Mouse (Mus musculus) neural tube, embryonic 14.5 days (tissue): ENCODE results near the gene Ldlrap1. TPM values are rescaled to one million over a fixed set of nuclear protein-coding genes. Genes with fewer than 3 reads are reported as not detected.
A peak's percentile ranks its signal among the peaks of the same experiment; 100 is the strongest.

Experiments used
- ATAC-seq: fragments of 200-750 bp; cut with Nextera tagmentation; 2 replicates; pipeline ENCODE4 v1.8.0; 2017; ENCODE audit warnings: low read depth, mild to moderate bottlenecking, moderate TSS enrichment, moderate library complexity
- H3K27ac ChIP-seq: fragments of 300-500 bp; sonication (generic); 2 replicates; pipeline ENCODE4 v1.5.1; 2014; ENCODE audit warnings: low read depth, mild to moderate bottlenecking, control low read depth, low read length, moderate library complexity, mixed read lengths
- H3K27me3 ChIP-seq: fragments of 300-500 bp; sonication (generic); 2 replicates; pipeline ENCODE4 v1.6.1; 2014; ENCODE audit warnings: low read length; ENCODE audit not compliant: control insufficient read depth, insufficient read depth
- H3K36me3 ChIP-seq: fragments of 300-500 bp; sonication (generic); 2 replicates; pipeline ENCODE4 v1.6.1; 2014; ENCODE audit warnings: low read length, mixed read lengths; ENCODE audit not compliant: control insufficient read depth, insufficient read depth
- H3K4me1 ChIP-seq: fragments of 300-500 bp; sonication (generic); 2 replicates; pipeline ENCODE4 v1.6.1; 2014; ENCODE audit warnings: low read length; ENCODE audit not compliant: control insufficient read depth, insufficient read depth
- H3K4me2 ChIP-seq: fragments of 300-500 bp; sonication (generic); 2 replicates; pipeline ENCODE4 v1.6.1; 2014; ENCODE audit warnings: mild to moderate bottlenecking, low read depth, low read length, control low read depth
- H3K4me3 ChIP-seq: fragments of 300-500 bp; sonication (generic); 2 replicates; pipeline ENCODE4 v1.5.1; 2014; ENCODE audit warnings: low read depth, low read length, control low read depth, mixed read lengths
- H3K9ac ChIP-seq: fragments of 300-500 bp; sonication (generic); replicated peaks from 2 replicates; pipeline ENCODE4 v1.6.1; 2014; ENCODE audit warnings: low read depth, mild to moderate bottlenecking, control low read depth, low read length, mixed read lengths
- H3K9me3 ChIP-seq: fragments of 300-500 bp; sonication (generic); 2 replicates; pipeline ENCODE4 v1.6.1; 2016; ENCODE audit warnings: low read length; ENCODE audit not compliant: control insufficient read depth
- WGBS: fragments of 180-500 bp; shearing (Covaris S2); extraction: QIAGEN DNeasy Blood & Tissue Kit; methylation state at CpG from one replicate; pipeline ENCODE4 v1.1.7; 2014; 5-methylcytosine and 5-hydroxymethylcytosine counted together
- polyA plus RNA-seq: library from polyadenylated mRNA; unstranded; fragments of >200 nt; fragmentation: Nextera tagmentation; extraction: Ambion mirVana; gene quantifications from 2 replicates; pipeline ENCODE4 v1.2.1, GENCODE M21; 2014

Ldlrap1 gene
- polyA plus RNA-seq, 1 experiment from 2014 or later = 0.70 TPM

- Histone ChIP-seq H3K27me3 (no peaks in the 10 kb centered on the region), H3K4me3 (no peak overlapping the region), H3K9ac (no peak overlapping the region), H3K4me1 (no peaks in the 10 kb centered on the region), H3K4me2 (no peak overlapping the region), H3K9me3 (no peaks in the 10 kb centered on the region), H3K36me3 (no peaks in the 10 kb centered on the region), H3K27ac (no peak overlapping the region)
- no peak for ATAC-seq
- 31% methylated on average over 14 of the region's 14 CpGs for WGBS
Observed at GRCm38 (mm10) chr4:134779136-134779934, 11.5 kb upstream of the Ldlrap1 start.

GRCm38 (mm10) chr4:134776246-134776645, 8.4 kb upstream of the Ldlrap1 start:
- Histone ChIP-seq H3K4me1 (peaks cover 4% of the 10 kb centered on the region; the same call in 1 of the 2 replicates), H3K27ac (no peak overlapping the region), H3K4me3 (no peak overlapping the region), H3K4me2 (no peak overlapping the region), H3K27me3 (no peaks in the 10 kb centered on the region), H3K9me3 (no peaks in the 10 kb centered on the region), H3K36me3 (no peaks in the 10 kb centered on the region), H3K9ac (no peak overlapping the region)
- 62% methylated on average over 7 of the region's 7 CpGs for WGBS
- ATAC-seq = no peak

GRCm38 (mm10) chr4:134775234-134775944, 7.6 kb upstream of the Ldlrap1 start:
- Histone ChIP-seq H3K4me2 (no peak overlapping the region), H3K36me3 (no peaks in the 10 kb centered on the region), H3K4me1 (peaks cover 4% of the 10 kb centered on the region; the same call in 1 of the 2 replicates), H3K27ac (no peak overlapping the region), H3K9ac (no peak overlapping the region), H3K4me3 (no peak overlapping the region), H3K9me3 (no peaks in the 10 kb centered on the region), H3K27me3 (no peaks in the 10 kb centered on the region)
- WGBS = 66% methylated on average over 13 of the region's 14 CpGs
- ATAC-seq = no peak

- no peak overlapping the region for H3K4me3 ChIP-seq
- no peaks in the 10 kb centered on the region for H3K36me3 ChIP-seq
- no peak overlapping the region for H3K4me2 ChIP-seq
- peaks cover 4% of the 10 kb centered on the region; the same call in 1 of the 2 replicates for H3K4me1 ChIP-seq
- 88% methylated on average over 6 of the region's 6 CpGs for WGBS
- no peak for ATAC-seq
- H3K9ac ChIP-seq = no peak overlapping the region
- no peak overlapping the region for H3K27ac ChIP-seq
- peaks cover 4% of the 10 kb centered on the region; the same call in 1 of the 2 replicates for H3K27me3 ChIP-seq
- H3K9me3 ChIP-seq = no peaks in the 10 kb centered on the region
Observed at GRCm38 (mm10) chr4:134774126-134774525, 6.3 kb upstream of the Ldlrap1 start.

GRCm38 (mm10) chr4:134772805-134773674, 5.2 kb upstream of the Ldlrap1 start:
- peak; percentile 38; the same call in 1 of the 2 replicates for ATAC-seq
- no peak overlapping the region for H3K27ac ChIP-seq

GRCm38 (mm10) chr4:134769891-134770290, 2.1 kb upstream of the Ldlrap1 start:
- peaks cover 6% of the 10 kb centered on the region; the same call in 1 of the 2 replicates for H3K27me3 ChIP-seq
- no peaks in the 10 kb centered on the region for H3K36me3 ChIP-seq
- H3K9ac ChIP-seq = no peak overlapping the region
- H3K4me1 ChIP-seq = peaks cover 10% of the 10 kb centered on the region; the same call in 1 of the 2 replicates
- no peaks in the 10 kb centered on the region for H3K9me3 ChIP-seq
- H3K4me3 ChIP-seq = no peak overlapping the region
- 75% methylated on average over 7 of the region's 7 CpGs for WGBS
- ATAC-seq = no peak
- no peak overlapping the region for H3K27ac ChIP-seq
- H3K4me2 ChIP-seq = no peak overlapping the region

More at GRCm38 (mm10) chr4:134772805-134773674, 5.2 kb upstream of the Ldlrap1 start:
- H3K36me3 ChIP-seq = no peaks in the 10 kb centered on the region
- peaks cover 4% of the 10 kb centered on the region; the same call in 1 of the 2 replicates for H3K27me3 ChIP-seq
- H3K4me2 ChIP-seq = no peak overlapping the region
- peaks cover 4% of the 10 kb centered on the region; the same call in 1 of the 2 replicates for H3K4me1 ChIP-seq
- no peak overlapping the region for H3K4me3 ChIP-seq
- no peak overlapping the region for H3K9ac ChIP-seq
- H3K9me3 ChIP-seq = no peaks in the 10 kb centered on the region
- WGBS = 12% methylated on average over 4 of the region's 4 CpGs

- H3K27me3 ChIP-seq = peaks cover 6% of the 10 kb centered on the region; the same call in 1 of the 2 replicates
- H3K36me3 ChIP-seq = no peaks in the 10 kb centered on the region
- H3K27ac ChIP-seq = no peak overlapping the region
- H3K4me3 ChIP-seq = no peak overlapping the region
- WGBS = 70% methylated on average over 7 of the region's 7 CpGs
- H3K4me2 ChIP-seq = no peak overlapping the region
- ATAC-seq = no peak
- no peak overlapping the region for H3K9ac ChIP-seq
- no peaks in the 10 kb centered on the region for H3K9me3 ChIP-seq
- H3K4me1 ChIP-seq = peaks cover 10% of the 10 kb centered on the region; the same call in 1 of the 2 replicates
Observed at GRCm38 (mm10) chr4:134769081-134769811, 1.4 kb upstream of the Ldlrap1 start.
